Mouse (Mus musculus) intestine, embryonic 14.5 days (tissue): Measurements from ENCODE around the gene Ssh3. TPM values are rescaled to one million over a fixed set of nuclear protein-coding genes. Genes with fewer than 3 reads are reported as not detected.

Experiments
- ATAC-seq: fragments of 200-750 bp; cut with Nextera tagmentation; replicated peaks from 2 replicates; pipeline ENCODE4 v1.8.0; 2017; ENCODE audit warnings: low read depth, moderate number of reproducible peaks, moderate TSS enrichment, moderate library complexity; ENCODE audit not compliant: low FRiP score, low TSS enrichment
- DNase-seq: peaks from one replicate; pipeline ENCODE4 v3.0.0-alpha.2; 2018; ENCODE audit warnings: low spot score
- H3K27ac ChIP-seq: fragments of 300-500 bp; sonication (generic); 2 replicates; pipeline ENCODE4 v1.5.1; 2014; ENCODE audit warnings: low read depth, mild to moderate bottlenecking, control low read depth
- H3K27me3 ChIP-seq: fragments of 300-500 bp; sonication (generic); replicated peaks from 2 replicates; pipeline ENCODE4 v1.6.1; 2014; ENCODE audit warnings: low read length, control low read depth; ENCODE audit not compliant: control insufficient read depth, insufficient read depth
- H3K36me3 ChIP-seq: fragments of 300-500 bp; sonication (generic); 2 replicates; pipeline ENCODE4 v1.6.1; 2014; ENCODE audit warnings: low read length, control low read depth; ENCODE audit not compliant: control insufficient read depth, insufficient read depth
- H3K4me1 ChIP-seq: fragments of 300-500 bp; sonication (generic); replicated peaks from 2 replicates; pipeline ENCODE4 v1.6.1; 2014; ENCODE audit warnings: low read length, control low read depth, mixed read lengths; ENCODE audit not compliant: control insufficient read depth, insufficient read depth
- H3K4me2 ChIP-seq: fragments of 300-500 bp; sonication (generic); 2 replicates; pipeline ENCODE4 v1.6.1; 2014; ENCODE audit warnings: low read length
- H3K4me3 ChIP-seq: fragments of 300-500 bp; sonication (generic); 2 replicates; pipeline ENCODE4 v1.5.1; 2014; ENCODE audit warnings: low read depth, low read length, control low read depth, mixed read lengths
- H3K9ac ChIP-seq: fragments of 300-500 bp; sonication (generic); 2 replicates; pipeline ENCODE4 v1.6.1; 2014; ENCODE audit warnings: mild to moderate bottlenecking, low read length
- H3K9me3 ChIP-seq: fragments of 300-500 bp; sonication (generic); 2 replicates; pipeline ENCODE4 v1.6.1; 2016; ENCODE audit warnings: low read length, control low read depth; ENCODE audit not compliant: control insufficient read depth
- WGBS: fragments of 180-500 bp; shearing (Covaris S2); extraction: QIAGEN DNeasy Blood & Tissue Kit; methylation state at CpG from one replicate; pipeline ENCODE4 v1.1.7; 2014; 5-methylcytosine and 5-hydroxymethylcytosine counted together
- polyA plus RNA-seq: library from polyadenylated mRNA; unstranded; fragments of >200 nt; fragmentation: Nextera tagmentation; extraction: Ambion mirVana; gene quantifications from 2 replicates; pipeline ENCODE4 v1.2.1, GENCODE M21; 2014

Gene Ssh3
- polyA plus RNA-seq, 1 experiment from 2014 or later = 25.4 TPM

DNA sequence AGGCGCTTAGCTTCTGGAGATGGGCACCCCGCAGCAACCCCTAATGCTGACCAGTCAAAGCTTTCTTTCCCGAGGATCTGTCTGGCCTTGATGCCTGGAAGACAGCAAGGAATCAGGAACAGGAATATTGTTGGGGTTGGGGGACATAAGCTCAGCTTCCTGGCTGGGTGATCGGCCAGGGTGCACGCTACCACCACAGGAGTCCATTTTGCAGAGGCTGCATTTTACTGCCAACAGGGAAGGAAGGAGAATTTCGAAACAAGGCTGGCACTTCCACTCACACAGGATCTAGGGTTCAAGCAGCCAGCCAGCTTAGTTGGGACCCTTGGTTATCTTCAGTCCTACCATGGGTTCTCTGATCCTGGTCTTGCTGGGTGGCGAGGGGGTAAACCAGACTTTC, 14.7 kb upstream of the Ssh3 start:
- Histone ChIP-seq H3K4me2 (peak overlapping the region; percentile 63), H3K9ac (0 out of 2 replicates have a peak overlapping the region, but pooled peaks have one; percentile 23), H3K9me3 (0 out of 2 replicates have a peak, but pooled peaks cover 3% of the 10 kb centered on the region), H3K4me1 (peaks cover 4% of the 10 kb centered on the region; the same call in 1 of the 2 replicates), H3K36me3 (peaks cover 33% of the 10 kb centered on the region), H3K27ac (no peak overlapping the region), H3K4me3 (peak overlapping the region; percentile 39), H3K27me3 (no peaks in the 10 kb centered on the region)
- DNase-seq = no peak
- WGBS = 49% methylated on average over 7 of the region's 7 CpGs
- no peak for ATAC-seq

- H3K27ac ChIP-seq = no peak within 1 kb of the TSS
- H3K9me3 ChIP-seq = 0 out of 2 replicates have a peak, but pooled peaks cover 3% of the 10 kb centered on the region
- H3K36me3 ChIP-seq = peaks cover 28% of the 10 kb centered on the region
- no peaks in the 10 kb centered on the region for H3K27me3 ChIP-seq
- H3K9ac ChIP-seq = peak within 1 kb of the TSS; percentile 53
- H3K4me3 ChIP-seq = peak within 1 kb of the TSS; percentile 39
- DNase-seq (peak; percentile 92), ATAC-seq (peak; percentile 95)
- WGBS = under 1% methylated on average over 45 of the region's 50 CpGs
- peaks cover 4% of the 10 kb centered on the region; the same call in 1 of the 2 replicates for H3K4me1 ChIP-seq
- H3K4me2 ChIP-seq = peak within 1 kb of the TSS; percentile 63
These were observed 14.0 kb upstream of the Ssh3 start, which contains the start of gene Ankrd13d for GRCm38 (mm10) chr19:4282898-4283553. Ankrd13d (minus strand) TSS chr19:4283137.

- WGBS = 93% methylated on average over 9 of the region's 9 CpGs
- 0 out of 2 replicates have a peak, but pooled peaks cover 2% of the 10 kb centered on the region for H3K36me3 ChIP-seq
- H3K9me3 ChIP-seq = 0 out of 2 replicates have a peak, but pooled peaks cover 4% of the 10 kb centered on the region
- H3K27me3 ChIP-seq = no peaks in the 10 kb centered on the region
- no peak overlapping the region for H3K4me2 ChIP-seq
- peaks cover 4% of the 10 kb centered on the region; the same call in 1 of the 2 replicates for H3K4me1 ChIP-seq
- DNase-seq = no peak
- H3K27ac ChIP-seq = no peak overlapping the region
- no peak overlapping the region for H3K4me3 ChIP-seq
- no peak for ATAC-seq
- no peak overlapping the region for H3K9ac ChIP-seq
These were observed 11.4 kb upstream of the Ssh3 start for GRCm38 (mm10) chr19:4280425-4280824.

GRCm38 (mm10) chr19:4279487-4279886, 10.5 kb upstream of the Ssh3 start:
- Histone ChIP-seq H3K36me3 (no peaks in the 10 kb centered on the region), H3K4me1 (peaks cover 4% of the 10 kb centered on the region; the same call in 1 of the 2 replicates), H3K4me2 (no peak overlapping the region), H3K9me3 (0 out of 2 replicates have a peak, but pooled peaks cover 4% of the 10 kb centered on the region), H3K27ac (no peak overlapping the region), H3K4me3 (no peak overlapping the region), H3K27me3 (no peaks in the 10 kb centered on the region), H3K9ac (no peak overlapping the region)
- DNase-seq (no peak), ATAC-seq (no peak)
- WGBS = 93% methylated on average over 1 of the region's 1 CpGs

GRCm38 (mm10) chr19:4270972-4271371, 2.0 kb upstream of the Ssh3 start:
- no peaks in the 10 kb centered on the region for H3K4me1 ChIP-seq
- no peaks in the 10 kb centered on the region; the same call in 1 of the 2 replicates for H3K36me3 ChIP-seq
- no peak overlapping the region for H3K9ac ChIP-seq
- no peak overlapping the region for H3K4me2 ChIP-seq
- H3K4me3 ChIP-seq = no peak overlapping the region
- ATAC-seq (no peak), DNase-seq (no peak)
- no peaks in the 10 kb centered on the region; the same call in 1 of the 2 replicates for H3K27me3 ChIP-seq
- no peak overlapping the region for H3K27ac ChIP-seq
- H3K9me3 ChIP-seq = 0 out of 2 replicates have a peak, but pooled peaks cover 1% of the 10 kb centered on the region
- 95% methylated on average over 11 of the region's 11 CpGs for WGBS

GRCm38 (mm10) chr19:4270187-4270586, 1.2 kb upstream of the Ssh3 start:
- Histone ChIP-seq H3K27me3 (no peaks in the 10 kb centered on the region; the same call in 1 of the 2 replicates), H3K36me3 (no peaks in the 10 kb centered on the region; the same call in 1 of the 2 replicates), H3K9me3 (no peaks in the 10 kb centered on the region), H3K4me1 (no peaks in the 10 kb centered on the region), H3K27ac (no peak overlapping the region), H3K9ac (no peak overlapping the region), H3K4me3 (no peak overlapping the region), H3K4me2 (no peak overlapping the region)
- ATAC-seq = no peak
- WGBS = 63% methylated on average over 6 of the region's 6 CpGs
- no peak for DNase-seq

DNA sequence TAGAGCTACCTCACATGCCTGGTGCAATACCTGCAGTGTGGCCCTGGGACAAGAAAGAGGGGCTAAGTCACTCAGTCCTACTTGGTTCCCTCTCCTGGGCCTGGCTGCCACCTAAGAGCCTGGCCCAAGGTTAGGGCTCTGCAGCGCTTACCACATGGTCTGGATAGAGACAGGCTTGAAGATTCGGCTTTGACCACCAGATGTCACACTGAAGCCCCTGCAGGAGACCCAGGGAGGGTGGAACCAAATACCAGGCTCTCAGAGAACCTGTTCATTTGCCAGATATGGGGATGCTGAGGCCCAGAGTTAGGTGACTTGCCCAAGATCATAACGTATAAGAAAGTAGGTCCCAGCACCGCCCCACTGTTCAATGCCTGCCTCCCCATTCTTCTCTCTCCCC, 3.0 kb downstream of the Ssh3 start:
- 71% methylated on average over 4 of the region's 4 CpGs for WGBS
- Histone ChIP-seq H3K4me2 (no peak overlapping the region), H3K27ac (no peak overlapping the region), H3K27me3 (no peaks in the 10 kb centered on the region; the same call in 1 of the 2 replicates), H3K4me3 (no peak overlapping the region), H3K9ac (no peak overlapping the region), H3K9me3 (no peaks in the 10 kb centered on the region), H3K4me1 (no peaks in the 10 kb centered on the region), H3K36me3 (no peaks in the 10 kb centered on the region)
- DNase-seq (no peak), ATAC-seq (no peak)

- Histone ChIP-seq H3K27ac (no peak overlapping the region), H3K27me3 (no peaks in the 10 kb centered on the region), H3K4me3 (no peak overlapping the region), H3K9me3 (no peaks in the 10 kb centered on the region), H3K4me1 (no peaks in the 10 kb centered on the region), H3K9ac (no peak overlapping the region), H3K4me2 (no peak overlapping the region), H3K36me3 (no peaks in the 10 kb centered on the region)
- ATAC-seq = no peak
- DNase-seq = no peak
- WGBS = 88% methylated on average over 6 of the region's 6 CpGs
These were observed 4.7 kb downstream of the Ssh3 start for GRCm38 (mm10) chr19:4264171-4264780.
